10 mouse cellular contexts compared by ENCODE assay signal in genomic region chr11:96629775-96630174, GRCm38 (mm10).
DNase-seq lines count a peak whose midpoint lies in the region; ATAC-seq lines count a peak whose summit lies in the region.
"Had no signal": no experiment of that assay in that cellular context is flagged by ENCODE, and none has a peak within 500 bp of the region (broad histone marks: within the 10 kb centered on the region; RNA-seq: fewer than 3 reads in every experiment).

No protein-coding gene starts in this region.

- no peak for ATAC-seq in heart, embryonic 12.5 days (ENCODE audit: insufficient number of reproducible peaks, low FRiP score)
- ATAC-seq in hindbrain, embryonic 15.5 days (ENCODE audit: low FRiP score, low read depth), result no peak

- no peak overlapping the region for H3K4me2 ChIP-seq in heart, embryonic 12.5 days
- 0 out of 2 replicates have a peak overlapping the region, but pooled peaks have one; percentile 13 for H3K4me2 ChIP-seq in hindbrain, embryonic 15.5 days
- H3K4me2 ChIP-seq: embryonic facial prominence, embryonic 12.5 days had no signal

- no peaks in the 10 kb centered on the region for H3K9me3 ChIP-seq in heart, embryonic 10.5 days
- H3K9me3 ChIP-seq in heart, embryonic 12.5 days (replicated peaks), result no peaks in the 10 kb centered on the region
- no peaks in the 10 kb centered on the region for H3K9me3 ChIP-seq in hindbrain, embryonic 15.5 days
- H3K9me3 ChIP-seq: embryonic facial prominence, embryonic 12.5 days had no signal

- peak; percentile 81 for DNase-seq in heart, embryonic 10.5 days (ENCODE audit: low spot score)
- DNase-seq in right cerebral cortex, postnatal 10 days (ENCODE audit: low spot score in 2 of 2), result peak; percentile 42 to 57
- no peak for DNase-seq in right cerebral cortex, postnatal 25 days
- DNase-seq in right cerebral cortex, postnatal 4 days, result peak; percentile 17
- DNase-seq in urinary bladder, postnatal 14 days (ENCODE audit: low spot score), result no peak
- no peak for DNase-seq in gastrocnemius, postnatal 36 days
- DNase-seq: kidney, adult 11 months had no signal

- no peak overlapping the region for H3K9ac ChIP-seq in heart, embryonic 12.5 days
- no peak overlapping the region for H3K9ac ChIP-seq in hindbrain, embryonic 15.5 days
- H3K9ac ChIP-seq: embryonic facial prominence, embryonic 12.5 days had no signal

- H3K36me3 ChIP-seq in heart, embryonic 10.5 days, result no peaks in the 10 kb centered on the region
- no peaks in the 10 kb centered on the region for H3K36me3 ChIP-seq in heart, embryonic 12.5 days
- H3K36me3 ChIP-seq in hindbrain, embryonic 15.5 days, result no peaks in the 10 kb centered on the region
- H3K36me3 ChIP-seq: embryonic facial prominence, embryonic 12.5 days had no signal

- 34% methylated on average over 9 of the region's 9 CpGs for WGBS in heart, embryonic 10.5 days
- WGBS in heart, embryonic 12.5 days, result 29% methylated on average over 9 of the region's 9 CpGs
- 43% methylated on average over 9 of the region's 9 CpGs for WGBS in hindbrain, embryonic 15.5 days

- H3K4me1 ChIP-seq in heart, embryonic 10.5 days, result no peaks in the 10 kb centered on the region
- H3K4me1 ChIP-seq in heart, embryonic 12.5 days (replicated peaks), result no peaks in the 10 kb centered on the region
- 0 out of 2 replicates have a peak, but pooled peaks cover 4% of the 10 kb centered on the region for H3K4me1 ChIP-seq in hindbrain, embryonic 15.5 days (replicated peaks)
- H3K4me1 ChIP-seq: embryonic facial prominence, embryonic 12.5 days had no signal

- H3K27me3 ChIP-seq in heart, embryonic 10.5 days (ENCODE audit: insufficient read depth, poor library complexity, severe bottlenecking), result peaks cover 19% of the 10 kb centered on the region; the same call in 1 of the 2 replicates
- peaks cover 20% of the 10 kb centered on the region for H3K27me3 ChIP-seq in heart, embryonic 12.5 days (replicated peaks)
- H3K27me3 ChIP-seq in hindbrain, embryonic 15.5 days, result no peaks in the 10 kb centered on the region

- no peak overlapping the region for H3K4me3 ChIP-seq in heart, embryonic 10.5 days
- no peak overlapping the region for H3K4me3 ChIP-seq in heart, embryonic 12.5 days
- no peak overlapping the region for H3K4me3 ChIP-seq in hindbrain, embryonic 15.5 days
- H3K4me3 ChIP-seq: embryonic facial prominence, embryonic 12.5 days had no signal

- no peak overlapping the region for H3K27ac ChIP-seq in heart, embryonic 10.5 days
- no peak overlapping the region for H3K27ac ChIP-seq in heart, embryonic 12.5 days (ENCODE audit: poor library complexity, severe bottlenecking)
- H3K27ac ChIP-seq in hindbrain, embryonic 15.5 days (replicated peaks), result no peak overlapping the region
- H3K27ac ChIP-seq: embryonic facial prominence, embryonic 12.5 days had no signal

- intact Hi-C loops in gastrocnemius, postnatal 36 days (cut with DNase I), result no loop called here

Comparison
In these comparisons a context has a peak if more than half of its experiments do, and no peak if none do; other contexts are left out.
1. DNase-seq: peak in heart, embryonic 10.5 days (single experiment), right cerebral cortex, postnatal 10 days (2 of 2) and right cerebral cortex, postnatal 4 days (single experiment); none in right cerebral cortex, postnatal 25 days (single experiment), urinary bladder, postnatal 14 days (single experiment) and gastrocnemius, postnatal 36 days (0 of 2).